Mouse (Mus musculus) G1E-ER4 (cell line): ENCODE measurements around the gene 2610002M06Rik. TPM values are rescaled to one million over a fixed set of nuclear protein-coding genes. Genes with fewer than 3 reads are reported as not detected.

Experiments
- GATA1 ChIP-seq: IDR thresholded peaks from one replicate; pipeline ENCODE4 v1.8.0; 2012; ENCODE audit warnings: low read length, inconsistent platforms
- polyA plus RNA-seq: library from polyadenylated mRNA; stranded (reverse); fragments of >175 nt; gene quantifications from 2 replicates; pipeline ENCODE4 v1.2.3, GENCODE M21; 2012

The 2610002M06Rik gene
- 4.0 and 5.8 TPM in 2 replicates for polyA plus RNA-seq

GRCm38 (mm10) chrX:107816218-107816554 is at the start of gene 2610002M06Rik:
TSS of gene 2610002M06Rik (minus strand) at chrX:107816334.
- TF ChIP-seq GATA1, result no peak

GRCm38 (mm10) chrX:107858165-107858564 is 42.0 kb upstream of the 2610002M06Rik start:
- no peak for TF ChIP-seq GATA1

- TF ChIP-seq GATA1, result no peak
Observed at GRCm38 (mm10) chrX:107816726-107817125, 592 bp upstream of the 2610002M06Rik start.

- no peak for TF ChIP-seq GATA1
Observed at GRCm38 (mm10) chrX:107815502-107816217, 474 bp downstream of the 2610002M06Rik start.

- TF ChIP-seq GATA1, result no peak
Observed at GRCm38 (mm10) chrX:107812120-107812519, 4.0 kb downstream of the 2610002M06Rik start.

GRCm38 (mm10) chrX:107796919-107797318 is 19.2 kb downstream of the 2610002M06Rik start:
- TF ChIP-seq GATA1, result no peak

- TF ChIP-seq GATA1, result no peak
Observed at GRCm38 (mm10) chrX:107795785-107796184, 20.3 kb downstream of the 2610002M06Rik start.

GRCm38 (mm10) chrX:107792290-107792689 is 23.8 kb downstream of the 2610002M06Rik start, which contains the start of gene Tent5d:
TSS of gene Tent5d (plus strand) at chrX:107792590.
- TF ChIP-seq GATA1, result no peak

GRCm38 (mm10) chrX:107790750-107791493 is 25.2 kb downstream of the 2610002M06Rik start:
- TF ChIP-seq GATA1, result no peak

GRCm38 (mm10) chrX:107790136-107790535 is 26.0 kb downstream of the 2610002M06Rik start:
- TF ChIP-seq GATA1, result no peak

- TF ChIP-seq GATA1, result no peak
Observed at GRCm38 (mm10) chrX:107767896-107768295, 48.2 kb downstream of the 2610002M06Rik start.

Other genes with a start within 250 kb of the 2610002M06Rik start
- gene Tbx22, start 148.4 kb downstream of the 2610002M06Rik start, polyA plus RNA-seq, result not detected in 2 replicates
- 0.02 TPM in 1 of 2 replicates, not detected in the other for gene Tent5d, start 23.7 kb downstream of the 2610002M06Rik start, polyA plus RNA-seq
- not detected in 2 replicates for gene Gm732, start 132.1 kb upstream of the 2610002M06Rik start, polyA plus RNA-seq